Mouse (Mus musculus) ES-Bruce4 (cell line): ENCODE data around the gene Vmn1r185.
"Not testable (repeated sequence)": the region's sequence is repeated elsewhere in the genome, so short reads cannot be mapped to it uniquely, and the experiment has no call there.

Experiments used
- CTCF ChIP-seq: IDR thresholded peaks from one replicate; pipeline ENCODE4 v1.8.1; 2011; ENCODE audit warnings: low read depth, low read length
- EP300 ChIP-seq: IDR thresholded peaks from 2 replicates; pipeline ENCODE4 v1.6.1; 2011; ENCODE audit warnings: low read depth, low read length; ENCODE audit not compliant: insufficient read depth
- POLR2A ChIP-seq: IDR thresholded peaks from one replicate; pipeline ENCODE4 v1.8.1; 2011; ENCODE audit warnings: low read length; ENCODE audit not compliant: insufficient read depth

- not testable (repeated sequence) for TF ChIP-seq CTCF, POLR2A, EP300
These were observed 49.2 kb upstream of the Vmn1r185 start for GRCm38 (mm10) chr7:26667466-26667865.
